Mouse (Mus musculus): Measurements from ENCODE around the gene Kdelr2. TPM values are rescaled to one million over a fixed set of nuclear protein-coding genes. Genes with fewer than 3 reads are reported as not detected.
A peak's percentile ranks its signal among the peaks of the same experiment; 100 is the strongest.

Gene Kdelr2
- total and polyA plus RNA-seq, 2 experiments = 114 to 130 TPM

GRCm38 (mm10) chr5:143404148-143404930 lies 701 bp downstream of the Kdelr2 start:
- no peak for TF ChIP-seq POLR2A (IDR thresholded peaks at IDR 0.05; ENCODE audit: extremely low read depth, insufficient read depth, low read length)
- no peak for TF ChIP-seq CTCF (IDR thresholded peaks at IDR 0.05; ENCODE audit: low read depth, low read length)
- peaks cover 34% of the 10 kb centered on the region for H3K79me2 ChIP-seq (ENCODE audit: control insufficient read depth, insufficient read depth, low read length)
- DNase-seq (ENCODE audit: extremely low read depth, low read depth, low spot score) = no peak
- H3K4me1 ChIP-seq (ENCODE audit: control insufficient read depth, insufficient read depth, low read length) = peaks cover 40% of the 10 kb centered on the region
- under 1% methylated on average over 34 of the region's 34 CpGs for WGBS
- H3K4me3 ChIP-seq (ENCODE audit: insufficient read depth, low read depth, low read length) = peak overlapping the region; percentile 96
- peak overlapping the region; percentile 99 for H3K9ac ChIP-seq (ENCODE audit: low read depth, low read length)
- H3K27me3 ChIP-seq (ENCODE audit: control insufficient read depth, insufficient read depth, low read length) = no peaks in the 10 kb centered on the region
- H3K36me3 ChIP-seq (ENCODE audit: control insufficient read depth, insufficient read depth, low read length) = peaks cover 12% of the 10 kb centered on the region; the same call in 1 of the 2 replicates
- peak overlapping the region; percentile 95 for H3K27ac ChIP-seq (replicated peaks; ENCODE audit: insufficient read depth, low read depth, low read length)

- Histone ChIP-seq H3K4me3 (ENCODE audit: insufficient read depth, low read depth, low read length) (peak overlapping the region; percentile 21; the same call in 1 of the 2 replicates), H3K4me1 (ENCODE audit: control insufficient read depth, insufficient read depth, low read length) (peaks cover 47% of the 10 kb centered on the region), H3K9ac (ENCODE audit: low read depth, low read length) (peak overlapping the region; percentile 46), H3K27ac (replicated peaks; ENCODE audit: insufficient read depth, low read depth, low read length) (peak overlapping the region; percentile 88), H3K79me2 (ENCODE audit: control insufficient read depth, insufficient read depth, low read length) (peaks cover 41% of the 10 kb centered on the region), H3K27me3 (ENCODE audit: control insufficient read depth, insufficient read depth, low read length) (no peaks in the 10 kb centered on the region), H3K36me3 (ENCODE audit: control insufficient read depth, insufficient read depth, low read length) (peaks cover 12% of the 10 kb centered on the region; the same call in 1 of the 2 replicates)
- TF ChIP-seq CTCF (IDR thresholded peaks at IDR 0.05; ENCODE audit: low read depth, low read length) (no peak), POLR2A (IDR thresholded peaks at IDR 0.05; ENCODE audit: extremely low read depth, insufficient read depth, low read length) (no peak)
- peak; percentile 100 for DNase-seq (ENCODE audit: extremely low read depth, low read depth, low spot score)
- WGBS = 19% methylated on average over 9 of the region's 9 CpGs
Measured at GRCm38 (mm10) chr5:143405200-143405599, 1.6 kb downstream of the Kdelr2 start.

- H3K36me3 ChIP-seq (ENCODE audit: control insufficient read depth, insufficient read depth, low read length) = peaks cover 12% of the 10 kb centered on the region; the same call in 1 of the 2 replicates
- no peak for TF ChIP-seq POLR2A (IDR thresholded peaks at IDR 0.05; ENCODE audit: extremely low read depth, insufficient read depth, low read length)
- no peak for TF ChIP-seq CTCF (IDR thresholded peaks at IDR 0.05; ENCODE audit: low read depth, low read length)
- 66% methylated on average over 9 of the region's 9 CpGs for WGBS
Measured at GRCm38 (mm10) chr5:143406548-143406947, 2.9 kb downstream of the Kdelr2 start.

GRCm38 (mm10) chr5:143409239-143409638 lies 5.6 kb downstream of the Kdelr2 start:
- H3K79me2 ChIP-seq (ENCODE audit: control insufficient read depth, insufficient read depth, low read length) = peaks cover 58% of the 10 kb centered on the region
- peak overlapping the region; percentile 2; the same call in 1 of the 2 replicates for H3K27ac ChIP-seq (replicated peaks; ENCODE audit: insufficient read depth, low read depth, low read length)
- WGBS = 61% methylated on average over 3 of the region's 3 CpGs
- peaks cover 57% of the 10 kb centered on the region for H3K4me1 ChIP-seq (ENCODE audit: control insufficient read depth, insufficient read depth, low read length)
- no peak for DNase-seq (ENCODE audit: extremely low read depth, low read depth, low spot score)
- H3K4me3 ChIP-seq (ENCODE audit: insufficient read depth, low read depth, low read length) = no peak overlapping the region
- TF ChIP-seq POLR2A (IDR thresholded peaks at IDR 0.05; ENCODE audit: extremely low read depth, insufficient read depth, low read length) (no peak), CTCF (IDR thresholded peaks at IDR 0.05; ENCODE audit: low read depth, low read length) (no peak)
- H3K9ac ChIP-seq (ENCODE audit: low read depth, low read length) = no peak overlapping the region
- H3K36me3 ChIP-seq (ENCODE audit: control insufficient read depth, insufficient read depth, low read length) = peaks cover 25% of the 10 kb centered on the region
- no peaks in the 10 kb centered on the region for H3K27me3 ChIP-seq (ENCODE audit: control insufficient read depth, insufficient read depth, low read length)

More at GRCm38 (mm10) chr5:143406548-143406947, 2.9 kb downstream of the Kdelr2 start:
- Histone ChIP-seq H3K27me3 (ENCODE audit: control insufficient read depth, insufficient read depth, low read length) (no peaks in the 10 kb centered on the region), H3K9ac (ENCODE audit: low read depth, low read length) (0 out of 2 replicates have a peak overlapping the region, but pooled peaks have one; percentile 17), H3K27ac (replicated peaks; ENCODE audit: insufficient read depth, low read depth, low read length) (peak overlapping the region; percentile 58), H3K4me1 (ENCODE audit: control insufficient read depth, insufficient read depth, low read length) (peaks cover 50% of the 10 kb centered on the region), H3K4me3 (ENCODE audit: insufficient read depth, low read depth, low read length) (no peak overlapping the region), H3K79me2 (ENCODE audit: control insufficient read depth, insufficient read depth, low read length) (peaks cover 51% of the 10 kb centered on the region)
- peak; percentile 40 for DNase-seq (ENCODE audit: extremely low read depth, low read depth, low spot score)

- H3K79me2 ChIP-seq (ENCODE audit: control insufficient read depth, insufficient read depth, low read length) = peaks cover 58% of the 10 kb centered on the region
- no peaks in the 10 kb centered on the region for H3K27me3 ChIP-seq (ENCODE audit: control insufficient read depth, insufficient read depth, low read length)
- peak overlapping the region; percentile 5; the same call in 1 of the 2 replicates for H3K9ac ChIP-seq (ENCODE audit: low read depth, low read length)
- H3K27ac ChIP-seq (replicated peaks; ENCODE audit: insufficient read depth, low read depth, low read length) = peak overlapping the region; percentile 6
- peak; percentile 70 for DNase-seq (ENCODE audit: extremely low read depth, low read depth, low spot score)
- no peak overlapping the region for H3K4me3 ChIP-seq (ENCODE audit: insufficient read depth, low read depth, low read length)
- peaks cover 52% of the 10 kb centered on the region for H3K4me1 ChIP-seq (ENCODE audit: control insufficient read depth, insufficient read depth, low read length)
- no peak for TF ChIP-seq CTCF (IDR thresholded peaks at IDR 0.05; ENCODE audit: low read depth, low read length)
- TF ChIP-seq POLR2A (IDR thresholded peaks at IDR 0.05; ENCODE audit: extremely low read depth, insufficient read depth, low read length) = no peak
- 74% methylated on average over 4 of the region's 4 CpGs for WGBS
- peaks cover 32% of the 10 kb centered on the region for H3K36me3 ChIP-seq (ENCODE audit: control insufficient read depth, insufficient read depth, low read length)
Measured at GRCm38 (mm10) chr5:143410841-143411395, 7.3 kb downstream of the Kdelr2 start.
